Mouse (Mus musculus) liver, postnatal 0 days (tissue): ENCODE measurements around the gene Krba1. TPM values are rescaled to one million over a fixed set of nuclear protein-coding genes. Genes with fewer than 3 reads are reported as not detected.

Experiments used
- ATAC-seq: fragments of 200-750 bp; cut with Nextera tagmentation; 2 replicates; pipeline ENCODE4 v1.8.0; 2017; ENCODE audit warnings: mild to moderate bottlenecking, moderate library complexity
- DNase-seq: peaks from one replicate; pipeline ENCODE4 v3.0.0-alpha.2; 2016
- H3K27ac ChIP-seq: fragments of 300-500 bp; sonication (generic); 2 replicates; pipeline ENCODE4 v1.5.1; 2014; ENCODE audit warnings: antibody characterized with exemption, moderate library complexity, mild to moderate bottlenecking, low read depth
- H3K27me3 ChIP-seq: fragments of 300-500 bp; sonication (generic); 2 replicates; pipeline ENCODE4 v1.6.1; 2014; ENCODE audit warnings: low read length, control low read depth, mixed read lengths; ENCODE audit not compliant: insufficient read depth
- H3K36me3 ChIP-seq: fragments of 300-500 bp; sonication (generic); replicated peaks from 2 replicates; pipeline ENCODE4 v1.6.1; 2014; ENCODE audit warnings: mild to moderate bottlenecking, control low read depth, low read length, moderate library complexity, mixed read lengths; ENCODE audit not compliant: insufficient read depth
- H3K4me1 ChIP-seq: fragments of 300-500 bp; sonication (generic); 2 replicates; pipeline ENCODE4 v1.6.1; 2014; ENCODE audit warnings: antibody characterized with exemption, mild to moderate bottlenecking, control low read depth; ENCODE audit not compliant: insufficient read depth
- H3K4me2 ChIP-seq: fragments of 300-500 bp; sonication (generic); 2 replicates; pipeline ENCODE4 v1.6.1; 2014; ENCODE audit warnings: low read depth, mild to moderate bottlenecking, low read length, moderate library complexity, mixed read lengths
- H3K4me3 ChIP-seq: fragments of 300-500 bp; sonication (generic); 2 replicates; pipeline ENCODE4 v1.5.1; 2014; ENCODE audit warnings: low read depth, low read length
- H3K9ac ChIP-seq: fragments of 300-500 bp; sonication (generic); replicated peaks from 2 replicates; pipeline ENCODE4 v1.6.1; 2014; ENCODE audit warnings: mild to moderate bottlenecking, moderate library complexity
- H3K9me3 ChIP-seq: fragments of 300-500 bp; sonication (generic); 2 replicates; pipeline ENCODE4 v1.6.1; 2016; ENCODE audit warnings: mild to moderate bottlenecking, control low read depth, low read length, mixed read lengths
- CTCF ChIP-seq: sonication (generic); IDR thresholded peaks from 2 replicates; pipeline ENCODE4 v1.5.1; 2016; ENCODE audit warnings: antibody characterized with exemption, low read depth
- EP300 ChIP-seq: IDR thresholded peaks from 2 replicates; pipeline ENCODE4 v1.6.1; 2016; ENCODE audit warnings: antibody characterized with exemption, low read depth, mild to moderate bottlenecking
- whole genome bisulfite sequencing: fragments of 180-500 bp; shearing (Covaris S2); extraction: QIAGEN DNeasy Blood & Tissue Kit; methylation state at CpG from one replicate; pipeline ENCODE4 v1.1.7; 2014; ENCODE audit not compliant: insufficient replicate concordance; 5-methylcytosine and 5-hydroxymethylcytosine counted together
- polyA plus RNA-seq: library from polyadenylated mRNA; unstranded; fragments of >200 nt; fragmentation: Nextera tagmentation; extraction: Ambion mirVana; gene quantifications from 2 replicates; pipeline ENCODE4 v1.2.1, GENCODE M21; 2015

Gene Krba1
- polyA plus RNA-seq, 1 experiment from 2014 or later: 1.9 TPM

- no peak overlapping the region for H3K4me2 ChIP-seq
- H3K4me1 ChIP-seq: no peaks in the 10 kb centered on the region
- TF ChIP-seq CTCF (no peak), EP300 (no peak)
- ATAC-seq (no peak), DNase-seq (peak; percentile 8)
- H3K9me3 ChIP-seq: no peaks in the 10 kb centered on the region
- H3K4me3 ChIP-seq: no peak overlapping the region
- no peaks in the 10 kb centered on the region for H3K27me3 ChIP-seq
- H3K9ac ChIP-seq: no peak overlapping the region
- WGBS: 81% methylated on average over 6 of the region's 6 CpGs
- H3K27ac ChIP-seq: no peak overlapping the region
- no peaks in the 10 kb centered on the region; the same call in none of the 2 replicates for H3K36me3 ChIP-seq
These were observed 16.1 kb downstream of the Krba1 start for GRCm38 (mm10) chr6:48411193-48412092.

- no peak overlapping the region for H3K9ac ChIP-seq
- no peak overlapping the region for H3K4me3 ChIP-seq
- WGBS: 70% methylated on average over 4 of the region's 4 CpGs
- H3K9me3 ChIP-seq: no peaks in the 10 kb centered on the region
- no peaks in the 10 kb centered on the region for H3K27me3 ChIP-seq
- ATAC-seq: no peak
- no peak overlapping the region for H3K4me2 ChIP-seq
- peak; percentile 10 for DNase-seq
- no peak overlapping the region for H3K27ac ChIP-seq
- H3K4me1 ChIP-seq: no peaks in the 10 kb centered on the region
- no peaks in the 10 kb centered on the region; the same call in none of the 2 replicates for H3K36me3 ChIP-seq
- TF ChIP-seq CTCF: no peak
These were observed 16.8 kb downstream of the Krba1 start for GRCm38 (mm10) chr6:48412147-48412546.

- H3K4me3 ChIP-seq: no peak overlapping the region
- DNase-seq (peak; percentile 7), ATAC-seq (no peak)
- H3K9me3 ChIP-seq: no peaks in the 10 kb centered on the region
- H3K4me2 ChIP-seq: no peak overlapping the region
- no peaks in the 10 kb centered on the region; the same call in none of the 2 replicates for H3K36me3 ChIP-seq
- H3K27ac ChIP-seq: no peak overlapping the region
- H3K27me3 ChIP-seq: no peaks in the 10 kb centered on the region
- no peak overlapping the region for H3K9ac ChIP-seq
- TF ChIP-seq EP300 (no peak), CTCF (no peak)
- no peaks in the 10 kb centered on the region for H3K4me1 ChIP-seq
- 77% methylated on average over 3 of the region's 3 CpGs for WGBS
These were observed 17.3 kb downstream of the Krba1 start for GRCm38 (mm10) chr6:48412662-48413061.

- no peak overlapping the region for H3K27ac ChIP-seq
- H3K4me3 ChIP-seq: no peak overlapping the region
- no peaks in the 10 kb centered on the region for H3K27me3 ChIP-seq
- H3K9ac ChIP-seq: no peak overlapping the region
- no peaks in the 10 kb centered on the region for H3K9me3 ChIP-seq
- TF ChIP-seq EP300 (no peak), CTCF (no peak)
- H3K4me2 ChIP-seq: no peak overlapping the region
- H3K36me3 ChIP-seq: no peaks in the 10 kb centered on the region; the same call in none of the 2 replicates
- WGBS: 78% methylated on average over 10 of the region's 10 CpGs
- no peaks in the 10 kb centered on the region for H3K4me1 ChIP-seq
- ATAC-seq: no peak
- peak; percentile 10 for DNase-seq
These were observed 17.7 kb downstream of the Krba1 start for GRCm38 (mm10) chr6:48413081-48413480.

- Histone ChIP-seq H3K4me2 (no peak overlapping the region), H3K27ac (no peak overlapping the region), H3K4me3 (no peak overlapping the region), H3K9me3 (no peaks in the 10 kb centered on the region), H3K36me3 (no peaks in the 10 kb centered on the region; the same call in none of the 2 replicates), H3K27me3 (no peaks in the 10 kb centered on the region), H3K9ac (no peak overlapping the region), H3K4me1 (no peaks in the 10 kb centered on the region)
- peak; percentile 9 for DNase-seq
- ATAC-seq: no peak
- WGBS: 81% methylated on average over 1 of the region's 1 CpGs
- TF ChIP-seq CTCF: no peak
- no peak for TF ChIP-seq EP300
These were observed 19.5 kb downstream of the Krba1 start for GRCm38 (mm10) chr6:48414886-48415285.

- ATAC-seq (no peak), DNase-seq (peak; percentile 9)
- Histone ChIP-seq H3K27me3 (no peaks in the 10 kb centered on the region), H3K36me3 (no peaks in the 10 kb centered on the region; the same call in none of the 2 replicates), H3K4me1 (no peaks in the 10 kb centered on the region), H3K4me2 (no peak overlapping the region), H3K27ac (no peak overlapping the region), H3K4me3 (no peak overlapping the region), H3K9me3 (no peaks in the 10 kb centered on the region), H3K9ac (no peak overlapping the region)
- TF ChIP-seq CTCF (no peak), EP300 (no peak)
- 87% methylated on average over 7 of the region's 7 CpGs for WGBS
These were observed 20.2 kb downstream of the Krba1 start for GRCm38 (mm10) chr6:48415636-48416035.
